Comparison of ENCODE assay signal across 8 mouse cellular contexts in the genomic region with DNA sequence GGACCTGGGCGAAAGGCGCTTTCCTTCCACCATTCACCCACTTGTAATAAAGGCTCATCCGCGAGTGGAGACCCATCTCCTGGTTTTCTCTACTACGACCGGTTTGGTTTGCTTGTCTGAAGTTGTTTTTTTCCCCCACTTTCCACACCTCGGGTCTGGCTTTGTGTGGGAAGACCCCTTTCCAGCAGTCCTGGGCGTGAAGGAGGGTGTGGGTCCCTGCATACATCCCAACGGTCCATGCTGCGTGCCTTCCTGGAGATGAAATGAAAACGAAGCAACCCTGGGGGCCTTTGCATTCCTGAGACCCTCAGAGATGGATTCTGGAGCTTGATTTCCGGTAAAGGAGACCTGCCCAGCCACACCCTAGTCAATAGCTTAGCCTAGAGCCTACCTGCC. TPM values are rescaled to one million over a fixed set of nuclear protein-coding genes. Genes with fewer than 3 reads are reported as not detected.
DNase-seq lines count a peak whose midpoint lies in the region; ATAC-seq and TF ChIP-seq lines count a peak whose summit lies in the region.

No protein-coding gene starts in this region.

- peak overlapping the region; percentile 99 for H3K4me3 ChIP-seq in cerebellum, adult 2 months (replicated peaks; ENCODE audit: insufficient read depth, low read depth, low read length)
- peak overlapping the region; percentile 83 for H3K4me3 ChIP-seq in limb, embryonic 14.5 days (replicated peaks; ENCODE audit: low read length)
- peak overlapping the region; percentile 69 for H3K4me3 ChIP-seq in stomach, embryonic 15.5 days (replicated peaks)

- intact Hi-C loops in left cerebral cortex, postnatal 14 days (cut with DNase I) = loop anchor here (2.0 kb wide), 1 partner anchor 29 kb away; no protein-coding TSS in a partner anchor
- intact Hi-C loops in left cerebral cortex, postnatal 25 days (cut with DNase I) = loop anchor here (5.0 kb wide), 1 partner anchor 92 kb away; no protein-coding TSS in a partner anchor

- peaks cover 12% of the 10 kb centered on the region; the same call in 1 of the 2 replicates for H3K4me1 ChIP-seq in cerebellum, adult 2 months (ENCODE audit: control insufficient read depth, insufficient read depth, low read length)
- peaks cover 21% of the 10 kb centered on the region for H3K4me1 ChIP-seq in limb, embryonic 14.5 days (ENCODE audit: control insufficient read depth, insufficient read depth, low read length)
- H3K4me1 ChIP-seq in stomach, embryonic 15.5 days = peaks cover 14% of the 10 kb centered on the region

- peak overlapping the region; percentile 93 for H3K9ac ChIP-seq in limb, embryonic 14.5 days (ENCODE audit: low read depth, low read length, severe bottlenecking)
- peak overlapping the region; percentile 85 for H3K9ac ChIP-seq in stomach, embryonic 15.5 days

- ATAC-seq in limb, embryonic 14.5 days (ENCODE audit: low FRiP score, low read depth) = no peak
- no peak for ATAC-seq in stomach, embryonic 15.5 days (ENCODE audit: insufficient read depth, low FRiP score, low read depth)

- under 1% methylated on average over 12 of the region's 12 CpGs for WGBS in cerebellum, adult 2 months
- WGBS in limb, embryonic 14.5 days = 0% methylated on average over 10 of the region's 12 CpGs
- WGBS in stomach, embryonic 15.5 days = 0% methylated on average over 12 of the region's 12 CpGs

- H3K27me3 ChIP-seq in cerebellum, adult 2 months (ENCODE audit: control insufficient read depth, insufficient read depth, low read length) = no peaks in the 10 kb centered on the region
- H3K27me3 ChIP-seq in limb, embryonic 14.5 days (ENCODE audit: control insufficient read depth, insufficient read depth, low read length) = no peaks in the 10 kb centered on the region
- H3K27me3 ChIP-seq in stomach, embryonic 15.5 days (replicated peaks) = no peaks in the 10 kb centered on the region

- DNase-seq in cerebellum, adult 2 months = no peak
- no peak for DNase-seq in cerebellum, adult 9-10 months
- peak; percentile 36 for DNase-seq in thymus, postnatal 14 days
- no peak for DNase-seq in thymus, postnatal 0 days (ENCODE audit: low spot score)
- DNase-seq in limb, embryonic 14.5 days (ENCODE audit: low spot score) = no peak
- DNase-seq in left cerebral cortex, postnatal 14 days (ENCODE audit: low spot score in 2 of 2) = no peak
- DNase-seq in left cerebral cortex, postnatal 25 days (ENCODE audit: low spot score in 2 of 2) = no peak

- no peak for TF ChIP-seq POLR2A in cerebellum, adult 2 months (IDR thresholded peaks at IDR 0.05; ENCODE audit: borderline replicate concordance, insufficient read depth, low read length)
- no peak for TF ChIP-seq POLR2A in limb, embryonic 14.5 days (IDR thresholded peaks at IDR 0.05; ENCODE audit: borderline replicate concordance, extremely low read depth, insufficient read depth, insufficient read length)

- H3K36me3 ChIP-seq in limb, embryonic 14.5 days (ENCODE audit: control insufficient read depth, insufficient read depth, low read length) = peaks cover 18% of the 10 kb centered on the region; the same call in 1 of the 2 replicates
- H3K36me3 ChIP-seq in stomach, embryonic 15.5 days = peaks cover 3% of the 10 kb centered on the region; the same call in 1 of the 2 replicates

- H3K9me3 ChIP-seq in limb, embryonic 14.5 days (ENCODE audit: control insufficient read depth, low read length) = no peaks in the 10 kb centered on the region
- H3K9me3 ChIP-seq in stomach, embryonic 15.5 days = no peaks in the 10 kb centered on the region

- TF ChIP-seq CTCF in cerebellum, adult 2 months (IDR thresholded peaks at IDR 0.05; ENCODE audit: borderline replicate concordance, insufficient read depth, low read depth, low read length) = no peak

- peak overlapping the region; percentile 91 for H3K4me2 ChIP-seq in limb, embryonic 14.5 days (replicated peaks; ENCODE audit: low read depth, low read length, severe bottlenecking)
- peak overlapping the region; percentile 57 for H3K4me2 ChIP-seq in stomach, embryonic 15.5 days

- H3K27ac ChIP-seq in cerebellum, adult 2 months (ENCODE audit: insufficient read depth, low read length) = peak overlapping the region; percentile 92
- peak overlapping the region; percentile 99 for H3K27ac ChIP-seq in limb, embryonic 14.5 days (replicated peaks; ENCODE audit: low read depth, low read length)
- peak overlapping the region; percentile 99 for H3K27ac ChIP-seq in stomach, embryonic 15.5 days

RNA-seq across cellular contexts. Expression of a gene that starts 0.8 kb away (rescaled TPM):
- polyA plus RNA-seq in cerebellum, adult 2 months (2012; rRNA removed) = 1,631 and 1,702 TPM in 2 replicates
- polyA plus RNA-seq in thymus, postnatal 0 days (2015; fragmentation: Nextera tagmentation; extraction: Ambion mirVana) = 361 and 380 TPM in 2 replicates
- polyA plus RNA-seq in limb, embryonic 14.5 days (2012; rRNA removed) = 226 and 247 TPM in 2 replicates
- 323 and 339 TPM in 2 replicates for polyA plus RNA-seq in limb, embryonic 14.5 days (2014; fragmentation: Nextera tagmentation; extraction: Ambion mirVana)
- polyA plus RNA-seq in stomach, embryonic 15.5 days (2015; fragmentation: Nextera tagmentation; extraction: Ambion mirVana) = 428 and 431 TPM in 2 replicates
- 1,000 to 10,000 TPM; 1,147 to 1,287 TPM for total RNA-seq in left cerebral cortex, postnatal 14 days (2021)
- 1,000 to 10,000 TPM; 1,163 to 1,279 TPM for total RNA-seq in left cerebral cortex, postnatal 25 days (2021)
